15 mouse cellular contexts compared by ENCODE assay signal in genomic region chr10:16685352-16685751, GRCm38 (mm10).
"Had no signal": no experiment of that assay in that cellular context is flagged by ENCODE, and none has a peak within 500 bp of the region (broad histone marks: within the 10 kb centered on the region; RNA-seq: fewer than 3 reads in every experiment).

No protein-coding gene starts in this region.

- H3K27me3 ChIP-seq: neural tube, embryonic 15.5 days; stomach, embryonic 15.5 days had no signal

- H3K27ac ChIP-seq: neural tube, embryonic 15.5 days; stomach, embryonic 15.5 days; stomach, postnatal 0 days had no signal

- H3K4me3 ChIP-seq: neural tube, embryonic 15.5 days; stomach, embryonic 15.5 days had no signal

- H3K4me1 ChIP-seq: neural tube, embryonic 15.5 days; stomach, embryonic 15.5 days had no signal

- H3K4me2 ChIP-seq: neural tube, embryonic 15.5 days; stomach, embryonic 15.5 days had no signal

- H3K9me3 ChIP-seq: neural tube, embryonic 15.5 days; stomach, embryonic 15.5 days had no signal

- DNase-seq: retina, postnatal 1 day; right cerebral cortex, adult 18-20 months; right cerebral cortex, postnatal 14 days; right cerebral cortex, postnatal 25 days; right cerebral cortex, postnatal 4 days; spleen, adult 18-20 months; thymus, adult 18-20 months; thymus, adult 2 months; thymus, postnatal 14 days; thymus, postnatal 25 days; thymus, postnatal 36 days; thymus, postnatal 4 days had no signal

- H3K9ac ChIP-seq: neural tube, embryonic 15.5 days; stomach, embryonic 15.5 days had no signal

- H3K36me3 ChIP-seq: neural tube, embryonic 15.5 days; stomach, embryonic 15.5 days had no signal
